Mouse (Mus musculus): ENCODE results near the gene Arhgap24.

GRCm38 (mm10) chr5:102736131-102736530 is 254.9 kb downstream of the Arhgap24 start:
- no peak for TF ChIP-seq ZNF384 (IDR thresholded peaks at IDR 0.05; ENCODE audit: low read depth, low read length)
- no peak for TF ChIP-seq CTCF (conservative IDR thresholded peaks at IDR 0.05 in 1 of 2, IDR thresholded peaks at IDR 0.05 in 1 of 2; ENCODE audit: low read depth in 2 of 2, low read length in 2 of 2)
- TF ChIP-seq USF1 (IDR thresholded peaks at IDR 0.05; ENCODE audit: low read depth, low read length) = no peak
- no peak for TF ChIP-seq MYC (IDR thresholded peaks at IDR 0.05; ENCODE audit: low read depth, low read length)
- no peak for TF ChIP-seq HCFC1 (IDR thresholded peaks at IDR 0.05; ENCODE audit: low read depth, low read length)
